Mouse (Mus musculus): ENCODE results near the gene Pbx2. TPM values are rescaled to one million over a fixed set of nuclear protein-coding genes. Genes with fewer than 3 reads are reported as not detected.

The Pbx2 gene
- polyA plus RNA-seq, 1 experiment from 2014 or later = 10.5 TPM

DNA sequence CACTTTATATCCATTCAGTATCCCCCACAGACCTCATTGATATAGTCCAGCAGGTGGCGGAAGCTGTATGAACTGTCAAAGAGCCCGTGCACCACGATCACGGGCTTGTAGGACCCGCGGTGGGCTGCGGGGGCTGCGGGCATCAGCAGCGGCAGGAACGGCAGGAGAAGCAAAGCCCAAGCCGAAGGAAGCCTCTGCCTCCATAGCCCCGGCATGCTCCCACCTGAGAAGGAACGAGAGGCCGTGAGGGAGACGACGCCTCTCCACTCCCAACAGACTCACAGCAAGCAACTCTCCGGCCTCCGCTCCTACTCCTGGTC lies 35.7 kb downstream of the Pbx2 start:
- H3K27me3 ChIP-seq = peaks cover 22% of the 10 kb centered on the region
- peaks cover 32% of the 10 kb centered on the region for H3K36me3 ChIP-seq (ENCODE audit: poor library complexity, severe bottlenecking)
- ATAC-seq = peak; percentile 8; the same call in 1 of the 2 replicates
- H3K4me3 ChIP-seq = peak overlapping the region; percentile 81
- H3K9me3 ChIP-seq (replicated peaks) = no peaks in the 10 kb centered on the region
- H3K4me1 ChIP-seq = peaks cover 52% of the 10 kb centered on the region
- peak overlapping the region; percentile 88 for H3K27ac ChIP-seq
- 2% methylated on average over 18 of the region's 18 CpGs for WGBS
- H3K9ac ChIP-seq = peak overlapping the region; percentile 80
- peak overlapping the region; percentile 93 for H3K4me2 ChIP-seq

DNA sequence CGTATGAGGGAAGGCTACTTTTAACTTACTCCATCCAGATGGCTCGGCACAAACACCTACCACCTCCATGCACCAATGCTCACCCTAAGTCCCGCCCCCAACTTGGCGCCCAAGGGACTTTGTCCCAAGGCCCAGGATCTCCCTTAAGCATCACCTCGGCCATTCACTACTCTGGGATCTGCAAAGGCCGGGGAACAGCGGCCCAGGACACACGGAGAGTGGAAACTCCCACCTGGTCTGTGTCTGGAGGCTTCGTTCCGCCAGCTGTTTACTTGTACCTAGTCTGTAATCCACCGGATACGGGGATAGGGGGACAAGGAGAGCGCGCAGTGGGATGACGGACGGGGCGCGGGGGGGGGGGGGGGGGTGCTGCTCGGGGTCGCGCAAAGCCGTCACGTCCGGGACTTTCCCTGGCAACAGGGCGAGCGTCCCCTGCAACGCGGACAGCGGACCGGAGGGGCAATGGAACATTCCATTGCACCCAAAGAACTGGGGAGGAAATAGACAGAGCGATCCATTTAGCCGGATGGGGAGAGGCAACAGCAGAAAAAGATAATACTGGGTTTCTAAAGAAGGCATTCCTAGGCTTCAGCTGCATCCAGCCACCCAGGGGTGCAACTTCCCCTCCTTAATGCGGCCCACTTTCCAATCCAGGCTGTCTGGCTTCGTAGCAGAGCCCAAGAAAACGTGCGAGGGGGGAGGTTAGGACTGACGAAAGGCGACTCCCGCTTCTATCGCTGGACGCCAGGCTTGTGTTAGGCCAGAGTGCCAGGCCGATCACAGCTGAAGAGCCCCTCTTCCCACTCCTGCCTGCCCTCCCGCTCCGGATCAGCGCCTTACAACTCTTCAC lies 36.3 kb downstream of the Pbx2 start:
- ATAC-seq = peak; percentile 71
- H3K9ac ChIP-seq = peak overlapping the region; percentile 80
- H3K27me3 ChIP-seq = peaks cover 28% of the 10 kb centered on the region
- peak overlapping the region; percentile 81 for H3K4me3 ChIP-seq
- peaks cover 27% of the 10 kb centered on the region for H3K36me3 ChIP-seq (ENCODE audit: poor library complexity, severe bottlenecking)
- H3K4me1 ChIP-seq = peaks cover 58% of the 10 kb centered on the region
- peak overlapping the region; percentile 93 for H3K4me2 ChIP-seq
- H3K27ac ChIP-seq = peak overlapping the region; percentile 88
- WGBS = 1% methylated on average over 36 of the region's 45 CpGs
- no peaks in the 10 kb centered on the region for H3K9me3 ChIP-seq (replicated peaks)

DNA sequence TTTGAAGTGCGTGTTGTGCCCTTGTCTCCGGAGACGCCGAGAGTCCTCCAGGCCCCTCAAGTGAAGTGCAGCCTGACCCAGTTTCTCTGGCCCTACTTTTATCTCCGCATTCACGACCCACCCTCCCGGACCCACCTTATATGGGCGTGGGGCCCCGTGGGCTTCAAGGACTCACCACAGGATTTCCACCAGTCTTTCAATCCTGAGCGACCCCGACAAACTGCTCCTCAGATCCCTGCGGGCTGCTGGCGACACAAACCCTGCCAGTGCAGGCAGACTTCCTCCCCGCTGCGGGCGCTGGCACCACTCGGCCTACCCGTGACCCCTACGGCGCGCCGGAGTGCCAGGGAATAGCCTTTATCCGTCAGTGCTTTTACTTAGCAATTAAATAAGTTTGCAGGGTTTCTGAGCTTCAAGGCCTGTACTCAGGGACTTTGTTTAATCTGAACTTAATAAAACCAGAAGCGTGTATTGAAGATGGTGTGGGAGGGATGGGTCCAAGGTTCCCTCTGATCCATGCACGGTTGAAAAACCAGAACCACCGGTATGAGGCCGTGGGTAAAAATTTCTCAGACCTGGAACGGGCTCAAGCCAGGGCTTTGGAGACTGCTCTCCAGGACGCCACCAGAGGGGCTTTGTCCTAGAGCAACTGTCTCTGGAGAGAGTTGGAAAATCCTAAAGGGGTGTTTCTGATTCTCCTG lies 37.0 kb downstream of the Pbx2 start, which contains the start of gene Ppt2:
TSS of gene Ppt2 (minus strand) at position 568 of the 701 bp plus-strand sequence.
- Histone ChIP-seq H3K36me3 (ENCODE audit: poor library complexity, severe bottlenecking) (peaks cover 19% of the 10 kb centered on the region), H3K4me1 (peaks cover 60% of the 10 kb centered on the region), H3K9ac (peak within 1 kb of the TSS; percentile 80), H3K4me2 (peak within 1 kb of the TSS; percentile 93), H3K4me3 (peak within 1 kb of the TSS; percentile 81), H3K9me3 (replicated peaks) (no peaks in the 10 kb centered on the region), H3K27me3 (peaks cover 35% of the 10 kb centered on the region), H3K27ac (peak within 1 kb of the TSS; percentile 88)
- WGBS = 6% methylated on average over 29 of the region's 29 CpGs
- no peak for ATAC-seq

DNA sequence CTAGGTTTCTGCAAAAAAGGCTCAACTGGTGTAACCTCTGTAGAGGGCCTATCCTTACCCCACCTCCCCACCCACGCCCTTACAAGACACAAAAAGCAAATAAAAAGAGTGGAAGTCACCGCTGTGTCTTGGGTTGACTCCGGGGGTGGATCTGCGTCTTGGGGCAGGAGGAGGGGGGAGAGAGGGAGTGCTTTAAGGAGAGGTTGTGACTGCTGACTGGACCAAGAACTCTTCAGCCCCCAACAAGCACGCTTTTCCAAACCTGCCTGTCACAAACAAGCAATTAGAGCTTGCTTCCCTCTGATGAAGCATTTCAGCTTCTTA lies 37.5 kb downstream of the Pbx2 start:
- WGBS = 17% methylated on average over 5 of the region's 5 CpGs
- peaks cover 14% of the 10 kb centered on the region; the same call in 1 of the 2 replicates for H3K36me3 ChIP-seq (ENCODE audit: poor library complexity, severe bottlenecking)
- H3K27me3 ChIP-seq = peaks cover 41% of the 10 kb centered on the region
- no peaks in the 10 kb centered on the region for H3K9me3 ChIP-seq (replicated peaks)
- H3K4me3 ChIP-seq = peak overlapping the region; percentile 81
- peaks cover 60% of the 10 kb centered on the region for H3K4me1 ChIP-seq
- H3K9ac ChIP-seq = peak overlapping the region; percentile 80
- no peak for ATAC-seq
- peak overlapping the region; percentile 93 for H3K4me2 ChIP-seq
- peak overlapping the region; percentile 88 for H3K27ac ChIP-seq

DNA sequence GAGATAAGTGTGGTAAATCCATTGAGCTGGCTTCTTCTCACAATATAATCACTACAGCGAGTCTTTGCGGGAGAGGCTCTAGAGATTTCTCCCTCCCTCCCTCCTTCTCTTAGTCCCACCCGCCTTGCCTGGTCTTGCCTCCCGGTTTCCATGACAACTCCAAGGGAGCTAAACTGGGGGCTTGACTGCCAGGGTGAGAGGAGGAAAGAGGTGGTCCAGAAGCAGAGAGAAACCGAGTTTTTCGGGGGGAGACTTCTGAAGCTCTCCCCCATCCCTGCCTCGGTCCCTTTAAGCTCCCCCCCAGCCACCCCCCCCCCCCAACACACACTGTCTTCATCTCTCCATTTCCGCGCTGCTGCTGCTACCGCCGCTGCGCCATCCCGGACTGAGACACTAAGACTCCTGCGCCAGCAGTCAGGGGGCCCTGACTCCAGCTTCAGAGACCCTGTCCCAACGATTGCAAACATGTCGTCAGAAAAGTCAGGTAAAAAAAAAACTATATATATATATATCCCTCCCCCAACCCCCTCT lies 38.2 kb downstream of the Pbx2 start, which contains the start of gene Prrt1:
TSS of gene Prrt1 (plus strand) at position 313 of the 531 bp plus-strand sequence.
- Histone ChIP-seq H3K27ac (peak within 1 kb of the TSS; percentile 88), H3K4me1 (peaks cover 60% of the 10 kb centered on the region), H3K4me3 (peak within 1 kb of the TSS; percentile 81), H3K4me2 (peak within 1 kb of the TSS; percentile 93), H3K27me3 (peaks cover 43% of the 10 kb centered on the region), H3K9ac (peak within 1 kb of the TSS; percentile 80), H3K9me3 (replicated peaks) (no peaks in the 10 kb centered on the region), H3K36me3 (ENCODE audit: poor library complexity, severe bottlenecking) (0 out of 2 replicates have a peak, but pooled peaks cover 7% of the 10 kb centered on the region)
- 3% methylated on average over 14 of the region's 16 CpGs for WGBS
- peak; percentile 36; the same call in 1 of the 2 replicates for ATAC-seq

DNA sequence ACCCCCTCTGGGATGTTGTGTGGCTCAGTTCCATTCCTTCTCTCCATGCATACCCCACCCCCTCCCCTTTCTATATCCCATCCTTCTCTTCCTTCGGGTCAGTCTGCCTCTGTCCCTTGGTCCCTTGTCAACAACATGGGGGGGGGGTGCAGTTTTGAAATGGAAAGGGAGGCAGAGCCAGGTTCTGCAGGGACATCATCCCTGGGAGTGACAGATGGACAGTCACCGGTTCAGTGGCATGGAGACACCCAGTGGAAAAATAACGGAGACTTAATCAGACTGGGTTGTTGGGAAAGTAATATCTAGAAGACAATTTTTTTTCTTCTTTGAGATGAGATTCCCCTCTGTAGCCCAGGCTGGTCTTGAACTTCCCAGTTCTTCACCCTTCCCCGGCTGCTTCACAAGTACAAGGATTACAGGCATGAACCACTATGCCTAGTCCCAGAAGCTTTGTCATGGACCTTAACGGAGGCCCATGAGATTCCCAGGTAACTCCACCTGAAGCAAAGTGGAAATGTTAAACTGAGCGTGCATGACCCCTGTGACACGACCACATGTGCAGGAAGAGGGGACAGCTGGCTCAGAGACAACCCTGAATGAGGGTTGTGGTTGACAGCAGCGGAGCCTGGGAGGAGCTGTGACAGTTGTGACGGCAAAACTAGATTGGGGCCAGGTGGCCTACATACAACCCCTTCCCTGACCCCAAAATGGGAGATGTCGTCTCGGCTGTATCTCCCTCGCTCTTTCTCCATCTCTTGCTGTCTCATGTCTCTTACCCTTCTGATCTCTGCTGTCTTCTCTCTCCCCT lies 38.9 kb downstream of the Pbx2 start:
- peaks cover 60% of the 10 kb centered on the region for H3K4me1 ChIP-seq
- no peak overlapping the region for H3K27ac ChIP-seq
- H3K27me3 ChIP-seq = peaks cover 43% of the 10 kb centered on the region

DNA sequence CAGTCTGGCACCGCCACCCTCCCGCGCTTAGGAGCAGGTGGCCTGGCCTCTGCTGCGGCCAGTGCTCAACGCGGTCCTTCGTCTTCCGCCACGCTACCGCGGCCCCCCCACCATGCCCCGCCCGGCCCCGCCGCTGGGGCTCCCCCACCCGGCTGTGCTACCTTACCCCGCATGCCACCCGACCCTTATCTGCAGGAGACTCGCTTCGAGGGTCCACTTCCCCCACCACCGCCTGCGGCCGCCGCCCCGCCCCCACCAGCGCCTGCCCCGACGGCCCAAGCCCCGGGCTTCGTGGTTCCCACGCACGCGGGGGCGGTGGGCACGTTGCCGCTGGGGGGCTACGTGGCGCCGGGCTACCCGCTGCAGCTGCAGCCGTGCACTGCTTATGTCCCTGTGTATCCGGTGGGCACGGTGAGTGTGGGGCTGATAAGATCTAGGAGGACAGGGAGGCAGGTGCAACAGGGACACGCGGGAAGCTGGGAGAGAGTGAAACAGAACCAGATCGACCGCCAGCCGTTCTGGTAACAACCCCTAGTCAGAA lies 39.8 kb downstream of the Pbx2 start:
- peak overlapping the region; percentile 93 for H3K4me2 ChIP-seq
- no peaks in the 10 kb centered on the region for H3K36me3 ChIP-seq (ENCODE audit: poor library complexity, severe bottlenecking)
- no peak for ATAC-seq
- no peak overlapping the region for H3K27ac ChIP-seq
- WGBS = 5% methylated on average over 45 of the region's 48 CpGs
- H3K27me3 ChIP-seq = peaks cover 47% of the 10 kb centered on the region
- H3K9me3 ChIP-seq (replicated peaks) = no peaks in the 10 kb centered on the region
- peak overlapping the region; percentile 80 for H3K9ac ChIP-seq
- H3K4me1 ChIP-seq = peaks cover 60% of the 10 kb centered on the region
- peak overlapping the region; percentile 81 for H3K4me3 ChIP-seq

More for the DNA sequence above, 38.9 kb downstream of the Pbx2 start:
- Histone ChIP-seq H3K9ac (peak overlapping the region; percentile 80), H3K36me3 (ENCODE audit: poor library complexity, severe bottlenecking) (0 out of 2 replicates have a peak, but pooled peaks cover 6% of the 10 kb centered on the region), H3K9me3 (replicated peaks) (no peaks in the 10 kb centered on the region), H3K4me2 (peak overlapping the region; percentile 93), H3K4me3 (peak overlapping the region; percentile 81)
- 13% methylated on average over 12 of the region's 12 CpGs for WGBS
- no peak for ATAC-seq

DNA sequence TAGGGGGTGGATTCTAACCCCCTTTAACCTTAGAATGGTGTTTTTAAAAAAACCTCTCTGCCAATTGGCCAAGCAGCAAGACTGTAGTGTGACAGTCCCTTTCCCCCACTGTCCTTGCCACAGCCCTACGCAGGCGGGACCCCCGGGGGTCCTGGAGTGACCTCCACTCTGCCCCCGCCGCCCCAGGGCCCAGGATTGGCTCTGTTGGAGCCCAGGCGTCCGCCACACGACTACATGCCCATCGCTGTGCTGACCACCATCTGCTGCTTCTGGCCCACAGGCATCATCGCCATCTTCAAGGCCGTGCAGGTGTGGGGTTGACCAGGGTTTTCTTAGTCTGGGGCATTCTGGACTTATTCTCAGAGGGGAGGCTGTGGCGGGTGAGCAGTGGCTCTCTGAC lies 40.6 kb downstream of the Pbx2 start:
- ATAC-seq = no peak
- 4% methylated on average over 12 of the region's 12 CpGs for WGBS
- Histone ChIP-seq H3K9ac (peak overlapping the region; percentile 80), H3K4me2 (peak overlapping the region; percentile 93), H3K9me3 (replicated peaks) (no peaks in the 10 kb centered on the region), H3K27me3 (peaks cover 47% of the 10 kb centered on the region), H3K36me3 (ENCODE audit: poor library complexity, severe bottlenecking) (no peaks in the 10 kb centered on the region), H3K4me1 (peaks cover 52% of the 10 kb centered on the region), H3K27ac (no peak overlapping the region), H3K4me3 (peak overlapping the region; percentile 81)

DNA sequence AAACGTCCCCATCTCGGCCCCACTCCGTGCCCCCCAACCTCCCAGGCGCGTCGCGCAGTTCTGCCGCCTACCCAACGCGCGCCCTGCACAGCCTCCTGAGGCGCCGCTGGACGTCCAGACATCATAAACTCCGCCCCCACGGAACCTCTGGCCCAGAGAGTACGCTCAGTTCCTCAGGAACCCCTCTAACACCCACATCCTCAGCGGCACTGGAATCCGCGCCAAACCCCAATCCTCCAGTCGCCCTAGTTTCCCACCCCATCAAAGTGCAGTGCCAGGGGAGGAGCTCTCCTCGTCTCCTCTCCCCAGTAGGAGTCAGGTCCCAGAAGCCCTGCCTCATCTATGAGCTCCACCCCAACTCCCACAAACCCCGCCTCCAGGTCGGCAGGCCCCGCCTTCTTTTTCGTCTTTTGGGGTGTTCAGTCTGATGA lies 41.2 kb downstream of the Pbx2 start:
- Histone ChIP-seq H3K27ac (no peak overlapping the region), H3K4me3 (peak overlapping the region; percentile 81), H3K36me3 (ENCODE audit: poor library complexity, severe bottlenecking) (no peaks in the 10 kb centered on the region), H3K4me1 (peaks cover 50% of the 10 kb centered on the region), H3K9me3 (replicated peaks) (no peaks in the 10 kb centered on the region), H3K4me2 (peak overlapping the region; percentile 93), H3K27me3 (peaks cover 51% of the 10 kb centered on the region), H3K9ac (peak overlapping the region; percentile 80)
- 0 out of 2 replicates have a peak, but pooled peaks have one; percentile 34 for ATAC-seq
- WGBS = under 1% methylated on average over 26 of the region's 26 CpGs

DNA sequence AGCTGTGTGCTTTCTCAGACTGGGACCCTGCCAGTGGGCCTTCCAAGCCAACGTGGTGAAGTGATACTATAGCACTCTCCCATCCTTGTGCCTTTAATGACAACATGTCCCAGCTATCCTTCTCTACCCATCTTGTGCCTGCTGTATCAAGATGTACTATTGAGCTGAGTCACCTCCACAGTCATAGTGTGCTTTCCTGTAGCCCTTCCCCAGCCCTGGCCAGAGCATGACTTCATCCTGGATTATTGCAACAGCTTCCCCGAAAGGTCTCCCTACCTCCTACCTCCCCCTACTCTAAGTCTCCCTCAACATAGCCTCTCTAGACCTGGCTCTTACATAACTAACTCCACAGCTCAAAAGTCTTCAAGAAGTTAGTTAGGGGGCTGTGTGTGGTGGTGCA lies 44.6 kb downstream of the Pbx2 start:
- Histone ChIP-seq H3K27ac (no peak overlapping the region), H3K9ac (no peak overlapping the region), H3K27me3 (peaks cover 40% of the 10 kb centered on the region), H3K4me3 (no peak overlapping the region), H3K9me3 (replicated peaks) (no peaks in the 10 kb centered on the region), H3K4me2 (no peak overlapping the region), H3K4me1 (peaks cover 22% of the 10 kb centered on the region), H3K36me3 (ENCODE audit: poor library complexity, severe bottlenecking) (no peaks in the 10 kb centered on the region)
- no peak for ATAC-seq
- 64% methylated on average over 2 of the region's 2 CpGs for WGBS

DNA sequence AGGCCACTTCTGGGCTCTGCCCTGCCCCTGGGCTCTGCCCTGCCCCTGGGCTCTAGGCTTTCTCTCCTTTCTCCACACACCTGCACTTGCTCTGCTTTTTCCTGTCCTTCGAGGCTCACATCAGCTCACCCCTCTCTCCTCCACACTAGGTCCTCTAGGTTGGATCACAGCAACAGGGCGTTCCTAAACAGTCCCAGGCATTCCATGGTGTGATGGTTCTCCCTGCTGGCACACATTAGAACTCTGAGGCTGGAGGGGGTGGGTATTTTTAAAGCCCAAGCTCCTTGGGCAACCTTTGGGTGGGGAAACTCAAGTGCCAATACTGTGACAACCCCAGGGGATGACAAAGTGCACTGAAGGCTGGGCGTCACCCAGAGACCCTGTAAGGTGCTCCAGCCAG lies 46.4 kb downstream of the Pbx2 start:
- H3K4me2 ChIP-seq = no peak overlapping the region
- no peak overlapping the region for H3K4me3 ChIP-seq
- 73% methylated on average over 3 of the region's 3 CpGs for WGBS
- no peaks in the 10 kb centered on the region for H3K9me3 ChIP-seq (replicated peaks)
- H3K9ac ChIP-seq = no peak overlapping the region; the same call in 1 of the 2 replicates
- H3K27me3 ChIP-seq = peaks cover 22% of the 10 kb centered on the region
- no peaks in the 10 kb centered on the region for H3K36me3 ChIP-seq (ENCODE audit: poor library complexity, severe bottlenecking)
- H3K4me1 ChIP-seq = peaks cover 13% of the 10 kb centered on the region
- ATAC-seq = no peak
- H3K27ac ChIP-seq = no peak overlapping the region

All from forebrain, embryonic 13.5 days (tissue).